Mouse (Mus musculus) stomach, embryonic 16.5 days (tissue): Measurements from ENCODE around the gene Rpf1. TPM values are rescaled to one million over a fixed set of nuclear protein-coding genes. Genes with fewer than 3 reads are reported as not detected.

ENCODE experiments used
- ATAC-seq: fragments of 200-750 bp; cut with Nextera tagmentation; 2 replicates; pipeline ENCODE4 v1.8.0; 2017; ENCODE audit warnings: moderate number of reproducible peaks, moderate TSS enrichment; ENCODE audit not compliant: insufficient read depth, low FRiP score
- H3K27ac ChIP-seq: fragments of 300-500 bp; sonication (generic); 2 replicates; pipeline ENCODE4 v1.5.1; 2014; ENCODE audit warnings: low read length
- H3K27me3 ChIP-seq: fragments of 300-500 bp; sonication (generic); 2 replicates; pipeline ENCODE4 v1.6.1; 2014; ENCODE audit warnings: low read length, control low read depth, mixed read lengths; ENCODE audit not compliant: control insufficient read depth, insufficient read depth
- H3K36me3 ChIP-seq: fragments of 300-500 bp; sonication (generic); 2 replicates; pipeline ENCODE4 v1.6.1; 2014; ENCODE audit warnings: low read length; ENCODE audit not compliant: control insufficient read depth, insufficient read depth
- H3K4me1 ChIP-seq: fragments of 300-500 bp; sonication (generic); 2 replicates; pipeline ENCODE4 v1.6.1; 2014; ENCODE audit warnings: low read length, control low read depth, mixed read lengths; ENCODE audit not compliant: control insufficient read depth, insufficient read depth
- H3K4me2 ChIP-seq: fragments of 300-500 bp; sonication (generic); 2 replicates; pipeline ENCODE4 v1.6.1; 2014; ENCODE audit warnings: low read depth, low read length, mixed read lengths
- H3K4me3 ChIP-seq: fragments of 300-500 bp; sonication (generic); replicated peaks from 2 replicates; pipeline ENCODE4 v1.5.1; 2014; ENCODE audit warnings: mild to moderate bottlenecking, low read length
- H3K9ac ChIP-seq: fragments of 300-500 bp; sonication (generic); 2 replicates; pipeline ENCODE4 v1.6.1; 2014; ENCODE audit warnings: low read length
- H3K9me3 ChIP-seq: fragments of 300-500 bp; sonication (generic); replicated peaks from 2 replicates; pipeline ENCODE4 v1.6.1; 2016; ENCODE audit warnings: low read length, control low read depth; ENCODE audit not compliant: control insufficient read depth
- whole genome bisulfite sequencing: fragments of 180-500 bp; shearing (Covaris S2); extraction: QIAGEN DNeasy Blood & Tissue Kit; methylation state at CpG from one replicate; pipeline ENCODE4 v1.1.7; 2014; 5-methylcytosine and 5-hydroxymethylcytosine counted together
- polyA plus RNA-seq: library from polyadenylated mRNA; unstranded; fragments of >200 nt; fragmentation: Nextera tagmentation; extraction: Ambion mirVana; gene quantifications from 2 replicates; pipeline ENCODE4 v1.2.1, GENCODE M21; 2015

The Rpf1 gene
- polyA plus RNA-seq, 1 experiment from 2014 or later, result 42.3 TPM

- Histone ChIP-seq H3K9ac (no peak overlapping the region), H3K4me3 (no peak overlapping the region), H3K4me1 (no peaks in the 10 kb centered on the region), H3K4me2 (no peak overlapping the region), H3K36me3 (no peaks in the 10 kb centered on the region), H3K27ac (no peak overlapping the region), H3K9me3 (no peaks in the 10 kb centered on the region), H3K27me3 (no peaks in the 10 kb centered on the region)
- no peak for ATAC-seq
- 86% methylated on average over 4 of the region's 4 CpGs for WGBS
Measured at GRCm38 (mm10) chr3:146486464-146486863, 34.8 kb downstream of the Rpf1 start.

- Histone ChIP-seq H3K9me3 (no peaks in the 10 kb centered on the region), H3K36me3 (no peaks in the 10 kb centered on the region), H3K4me2 (no peak overlapping the region), H3K27me3 (no peaks in the 10 kb centered on the region), H3K4me3 (no peak overlapping the region), H3K4me1 (no peaks in the 10 kb centered on the region), H3K9ac (no peak overlapping the region), H3K27ac (no peak overlapping the region)
- WGBS, result 60% methylated on average over 2 of the region's 2 CpGs
- ATAC-seq, result no peak
Measured at GRCm38 (mm10) chr3:146482044-146482443, 39.2 kb downstream of the Rpf1 start.

- 91% methylated on average over 3 of the region's 3 CpGs for WGBS
- no peaks in the 10 kb centered on the region for H3K9me3 ChIP-seq
- no peak overlapping the region for H3K9ac ChIP-seq
- H3K4me1 ChIP-seq, result no peaks in the 10 kb centered on the region
- H3K36me3 ChIP-seq, result no peaks in the 10 kb centered on the region
- no peaks in the 10 kb centered on the region for H3K27me3 ChIP-seq
- ATAC-seq, result no peak
- no peak overlapping the region for H3K4me3 ChIP-seq
- no peak overlapping the region for H3K27ac ChIP-seq
- no peak overlapping the region for H3K4me2 ChIP-seq
Measured at GRCm38 (mm10) chr3:146474428-146474827, 46.8 kb downstream of the Rpf1 start.

GRCm38 (mm10) chr3:146473741-146474140, 47.5 kb downstream of the Rpf1 start:
- no peak for ATAC-seq
- H3K4me3 ChIP-seq, result no peak overlapping the region
- no peak overlapping the region for H3K4me2 ChIP-seq
- no peak overlapping the region for H3K27ac ChIP-seq
- no peaks in the 10 kb centered on the region for H3K36me3 ChIP-seq
- H3K27me3 ChIP-seq, result no peaks in the 10 kb centered on the region
- no peak overlapping the region for H3K9ac ChIP-seq
- H3K9me3 ChIP-seq, result no peaks in the 10 kb centered on the region
- no peaks in the 10 kb centered on the region for H3K4me1 ChIP-seq

- no peak overlapping the region for H3K27ac ChIP-seq
- H3K9me3 ChIP-seq, result no peaks in the 10 kb centered on the region
- ATAC-seq, result no peak
- H3K4me3 ChIP-seq, result no peak overlapping the region
- no peak overlapping the region for H3K4me2 ChIP-seq
- 59% methylated on average over 4 of the region's 4 CpGs for WGBS
- no peak overlapping the region for H3K9ac ChIP-seq
- no peaks in the 10 kb centered on the region for H3K36me3 ChIP-seq
- H3K4me1 ChIP-seq, result no peaks in the 10 kb centered on the region
- no peaks in the 10 kb centered on the region for H3K27me3 ChIP-seq
Measured at GRCm38 (mm10) chr3:146472657-146473056, 48.6 kb downstream of the Rpf1 start.

GRCm38 (mm10) chr3:146469226-146469625, 52.0 kb downstream of the Rpf1 start:
- H3K4me2 ChIP-seq, result no peak overlapping the region
- no peak overlapping the region for H3K4me3 ChIP-seq
- H3K9me3 ChIP-seq, result no peaks in the 10 kb centered on the region
- H3K27ac ChIP-seq, result no peak overlapping the region
- WGBS, result 68% methylated on average over 2 of the region's 2 CpGs
- no peak overlapping the region for H3K9ac ChIP-seq
- H3K27me3 ChIP-seq, result no peaks in the 10 kb centered on the region
- no peak for ATAC-seq
- H3K4me1 ChIP-seq, result no peaks in the 10 kb centered on the region
- H3K36me3 ChIP-seq, result no peaks in the 10 kb centered on the region

- WGBS, result 43% methylated on average over 2 of the region's 2 CpGs
Measured at GRCm38 (mm10) chr3:146462939-146463338, 58.3 kb downstream of the Rpf1 start.

More at GRCm38 (mm10) chr3:146462939-146463338, 58.3 kb downstream of the Rpf1 start:
- Histone ChIP-seq H3K4me2 (no peak overlapping the region), H3K4me1 (no peaks in the 10 kb centered on the region), H3K36me3 (no peaks in the 10 kb centered on the region), H3K4me3 (no peak overlapping the region), H3K9me3 (no peaks in the 10 kb centered on the region), H3K9ac (no peak overlapping the region), H3K27me3 (no peaks in the 10 kb centered on the region), H3K27ac (no peak overlapping the region)
- ATAC-seq, result no peak

Other genes starting within 250 kb of the Rpf1 start
- 27.3 and 27.7 TPM in 2 replicates for gene Ssx2ip, start 116.8 kb downstream of the Rpf1 start, polyA plus RNA-seq
- 11.5 and 12.7 TPM in 2 replicates for gene Ctbs, start 71.6 kb downstream of the Rpf1 start, polyA plus RNA-seq
- 3.1 and 4.1 TPM in 2 replicates for gene Spata1, start 21.7 kb downstream of the Rpf1 start, polyA plus RNA-seq
- 885 and 955 TPM in 2 replicates for gene Gng5, start 21.6 kb downstream of the Rpf1 start, polyA plus RNA-seq
- 1.7 and 3.4 TPM in 2 replicates for gene Uox, start 49.0 kb upstream of the Rpf1 start, polyA plus RNA-seq
- 0.28 and 0.31 TPM in 2 replicates for gene Dnase2b, start 94.2 kb upstream of the Rpf1 start, polyA plus RNA-seq
- gene 4930503B20Rik, start 129.9 kb upstream of the Rpf1 start, polyA plus RNA-seq, result not detected in 2 replicates
- gene Samd13, start 164.2 kb upstream of the Rpf1 start, polyA plus RNA-seq, result 0.67 and 0.98 TPM in 2 replicates